Mouse (Mus musculus): ENCODE data around the gene Tmem14a. TPM values are rescaled to one million over a fixed set of nuclear protein-coding genes. Genes with fewer than 3 reads are reported as not detected.

Tmem14a gene
- polyA plus RNA-seq (2014; fragmentation: Illumina TruSeq; extraction: RNeasy Lipid Tissue Mini Kit (QIAGEN cat#74804)), result 22.1 TPM

GRCm38 (mm10) chr1:21218489-21218919 lies at the start of gene Tmem14a:
TSS of gene Tmem14a (plus strand) at chr1:21218575.

GRCm38 (mm10) chr1:21239911-21240898 lies 21.8 kb downstream of the Tmem14a start, which contains the start of gene Gsta3:
TSS of gene Gsta3 (plus strand) at chr1:21240589.

Other genes with a start within 250 kb of the Tmem14a start
- 18.5 TPM for gene Tram2, start 139.3 kb upstream of the Tmem14a start, polyA plus RNA-seq (2014; fragmentation: Illumina TruSeq; extraction: RNeasy Lipid Tissue Mini Kit (QIAGEN cat#74804))
- 13.6 TPM for gene Gsta3, start 22.0 kb downstream of the Tmem14a start, polyA plus RNA-seq (2014; fragmentation: Illumina TruSeq; extraction: RNeasy Lipid Tissue Mini Kit (QIAGEN cat#74804))
- 22.8 TPM for gene Khdc1a, start 131.1 kb downstream of the Tmem14a start, polyA plus RNA-seq (2014; fragmentation: Illumina TruSeq; extraction: RNeasy Lipid Tissue Mini Kit (QIAGEN cat#74804))
- gene Khdc1c, start 149.8 kb downstream of the Tmem14a start, polyA plus RNA-seq (2014; fragmentation: Illumina TruSeq; extraction: RNeasy Lipid Tissue Mini Kit (QIAGEN cat#74804)), result 21.0 TPM
- gene Khdc1b, start 165.0 kb downstream of the Tmem14a start, polyA plus RNA-seq (2014; fragmentation: Illumina TruSeq; extraction: RNeasy Lipid Tissue Mini Kit (QIAGEN cat#74804)), result 132 TPM